Mouse (Mus musculus) granulocyte monocyte progenitor cell, adult 5-6 weeks (primary cell): ENCODE data around the gene Muc5b. TPM values are rescaled to one million over a fixed set of nuclear protein-coding genes. Genes with fewer than 3 reads are reported as not detected.
A peak's percentile ranks its signal among the peaks of the same experiment; 100 is the strongest.
"Not testable (repeated sequence)": the region's sequence is repeated elsewhere in the genome, so short reads cannot be mapped to it uniquely, and the experiment has no call there.

Source experiments
- ATAC-seq: replicated peaks from 2 replicates; pipeline ENCODE4 v1.8.0; 2016; ENCODE audit warnings: mild to moderate bottlenecking, moderate TSS enrichment, inconsistent platforms; ENCODE audit not compliant: poor library complexity, severe bottlenecking
- total RNA-seq, 2 experiments: library from RNA; stranded (forward) in 1 of 2; stranded (reverse) in 1 of 2; fragments of 200-712, 200-1000 nt in 1 of 2; fragments of >200 nt in 1 of 2; fragmentation: Nextera tagmentation in 1 of 2; gene quantifications; 2 replicates each; pipeline ENCODE4 v1.2.3; 2014 to 2017

Muc5b gene
- total RNA-seq (2014; fragmentation: Nextera tagmentation) (0.04 and 0.21 TPM in 2 replicates), total RNA-seq (2017) (under 0.01 TPM in 2 replicates)

DNA sequence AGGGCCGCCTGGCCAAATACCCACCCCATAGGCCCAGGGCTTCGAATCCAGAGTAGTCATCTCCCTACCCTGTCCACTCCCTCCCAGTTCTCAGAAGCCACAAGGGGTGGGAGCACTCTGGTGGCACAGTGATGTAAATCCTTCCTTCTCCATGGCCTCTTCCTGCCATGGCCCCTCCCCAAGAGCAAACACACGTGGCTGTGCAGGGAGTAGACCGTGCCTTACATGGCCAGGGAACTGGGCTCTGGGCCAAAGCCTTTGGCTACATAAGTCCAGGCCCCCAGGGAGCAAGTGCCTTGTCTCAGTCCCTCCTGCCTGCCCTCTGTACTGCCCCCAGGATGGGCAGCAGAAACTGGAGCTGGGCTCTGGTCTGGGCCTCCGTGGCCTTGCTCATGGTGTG, at the start of gene Muc5b:
TSS of gene Muc5b (plus strand) at position 292 of the 400 bp plus-strand sequence.
- peak; percentile 41 for ATAC-seq

DNA sequence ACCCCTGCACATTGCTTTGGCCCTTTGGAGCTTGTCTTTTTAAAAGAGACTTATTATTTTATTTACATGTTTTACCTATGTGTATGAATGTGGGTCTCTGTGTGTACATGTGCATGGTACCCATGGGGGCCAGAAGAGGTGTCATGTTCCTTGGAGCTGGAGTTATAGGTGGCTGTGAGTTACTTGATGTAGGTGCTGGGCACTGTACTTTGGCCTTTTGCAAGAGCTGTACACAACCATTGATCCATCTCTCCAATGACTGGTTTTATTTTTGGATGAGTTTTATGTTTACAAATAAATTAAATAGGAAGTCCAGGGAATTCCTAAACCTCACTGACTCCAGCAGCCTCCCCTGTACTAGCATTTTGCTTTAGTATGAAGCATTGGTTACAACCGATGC, 44.6 kb upstream of the Muc5b start:
- no peak for ATAC-seq

DNA sequence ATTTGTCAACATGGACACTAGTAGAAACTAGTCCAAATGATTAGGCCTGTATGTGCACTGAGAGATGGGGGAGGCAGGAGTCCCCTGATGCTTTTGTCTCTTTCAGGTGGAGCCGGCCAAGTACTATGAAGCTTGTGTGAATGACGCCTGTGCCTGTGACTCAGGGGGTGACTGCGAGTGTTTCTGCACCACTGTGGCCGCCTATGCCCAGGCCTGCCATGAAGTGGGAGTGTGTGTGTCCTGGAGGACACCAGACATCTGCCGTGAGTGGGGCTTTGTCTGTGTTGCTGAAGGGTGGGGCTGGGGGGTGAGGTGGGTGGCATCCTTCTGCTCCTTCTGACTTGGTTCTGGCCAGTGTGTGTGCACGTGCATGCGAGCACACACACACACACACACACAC, 35.7 kb upstream of the Muc5b start:
- no peak for ATAC-seq

DNA sequence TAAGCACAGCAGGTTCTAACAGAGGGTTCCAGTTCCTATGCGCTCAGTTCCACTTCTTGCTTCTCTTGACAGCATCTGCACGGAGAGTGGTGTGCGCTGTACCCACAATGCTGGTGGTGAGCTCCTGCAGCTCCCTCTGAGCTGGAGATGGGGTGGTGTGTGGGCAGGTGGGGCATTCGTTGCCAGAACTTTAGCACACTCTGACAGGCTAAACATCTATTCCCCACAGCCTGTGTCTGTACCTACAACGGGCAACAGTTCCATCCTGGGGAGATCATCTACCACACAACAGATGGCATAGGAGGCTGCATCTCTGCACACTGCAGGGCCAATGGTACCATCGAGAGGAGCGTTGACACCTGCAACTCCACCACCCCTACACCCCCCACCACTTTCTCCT, 33.5 kb upstream of the Muc5b start:
- no peak for ATAC-seq

DNA sequence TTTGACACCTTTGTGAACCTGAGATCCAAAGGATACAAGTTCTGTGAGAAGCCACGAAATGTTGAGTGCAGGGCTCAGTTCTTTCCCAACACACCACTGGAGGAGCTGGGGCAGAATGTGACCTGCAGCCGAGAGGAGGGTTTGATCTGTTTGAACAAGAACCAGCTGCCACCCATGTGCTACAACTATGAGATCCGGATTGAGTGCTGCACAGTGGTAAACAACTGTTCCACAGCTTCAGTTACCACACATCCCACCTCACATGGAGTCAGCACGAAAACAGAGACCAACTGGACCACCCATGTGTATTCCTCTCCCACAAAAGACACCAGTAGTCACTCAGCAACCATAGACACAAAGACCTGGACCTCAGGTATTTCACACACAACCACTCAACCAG, 31.0 kb upstream of the Muc5b start:
- not testable (repeated sequence) for ATAC-seq

DNA sequence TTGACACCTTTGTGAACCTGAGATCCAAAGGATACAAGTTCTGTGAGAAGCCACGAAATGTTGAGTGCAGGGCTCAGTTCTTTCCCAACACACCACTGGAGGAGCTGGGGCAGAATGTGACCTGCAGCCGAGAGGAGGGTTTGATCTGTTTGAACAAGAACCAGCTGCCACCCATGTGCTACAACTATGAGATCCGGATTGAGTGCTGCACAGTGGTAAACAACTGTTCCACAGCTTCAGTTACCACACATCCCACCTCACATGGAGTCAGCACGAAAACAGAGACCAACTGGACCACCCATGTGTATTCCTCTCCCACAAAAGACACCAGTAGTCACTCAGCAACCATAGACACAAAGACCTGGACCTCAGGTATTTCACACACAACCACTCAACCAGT, 28.9 kb upstream of the Muc5b start:
- not testable (repeated sequence) for ATAC-seq

DNA sequence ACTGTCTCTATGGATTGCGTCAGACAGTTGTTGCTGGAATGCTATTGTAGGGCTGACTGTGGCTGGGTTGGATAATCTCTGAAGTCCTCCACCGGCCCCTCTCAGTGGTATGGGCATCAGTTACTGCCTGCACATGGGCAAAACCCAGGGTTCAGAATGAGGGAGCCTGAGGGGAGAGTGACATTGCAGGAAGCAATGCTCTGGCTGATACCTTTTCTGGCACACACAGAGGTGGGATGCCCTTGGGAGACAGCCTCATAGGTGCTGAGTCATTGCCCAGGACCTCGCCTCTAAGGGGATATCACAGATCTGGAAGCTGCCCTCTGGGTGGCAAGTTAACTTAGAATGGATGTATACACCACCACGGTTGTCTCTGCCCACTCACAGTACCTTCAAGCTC, 25.5 kb upstream of the Muc5b start:
- no peak for ATAC-seq

DNA sequence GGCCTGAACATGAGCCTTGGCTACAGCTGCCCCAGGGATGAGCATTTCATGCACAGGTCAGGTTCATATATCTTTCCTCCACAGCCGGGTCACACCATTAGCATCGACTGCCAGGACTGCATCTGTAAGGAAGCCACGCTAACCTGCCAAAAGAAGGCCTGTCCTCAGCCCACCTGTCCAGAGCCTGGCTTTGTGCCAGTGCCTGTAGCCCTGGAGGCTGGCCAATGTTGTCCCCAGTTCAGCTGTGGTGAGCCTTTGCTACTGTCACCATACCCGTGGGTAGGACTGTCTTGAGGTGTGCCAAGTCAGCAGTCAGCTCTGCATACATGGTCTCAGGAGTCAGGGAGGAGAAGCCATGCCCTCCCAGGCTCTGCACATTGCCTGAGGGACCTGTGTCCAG, 23.5 kb upstream of the Muc5b start:
- no peak for ATAC-seq

DNA sequence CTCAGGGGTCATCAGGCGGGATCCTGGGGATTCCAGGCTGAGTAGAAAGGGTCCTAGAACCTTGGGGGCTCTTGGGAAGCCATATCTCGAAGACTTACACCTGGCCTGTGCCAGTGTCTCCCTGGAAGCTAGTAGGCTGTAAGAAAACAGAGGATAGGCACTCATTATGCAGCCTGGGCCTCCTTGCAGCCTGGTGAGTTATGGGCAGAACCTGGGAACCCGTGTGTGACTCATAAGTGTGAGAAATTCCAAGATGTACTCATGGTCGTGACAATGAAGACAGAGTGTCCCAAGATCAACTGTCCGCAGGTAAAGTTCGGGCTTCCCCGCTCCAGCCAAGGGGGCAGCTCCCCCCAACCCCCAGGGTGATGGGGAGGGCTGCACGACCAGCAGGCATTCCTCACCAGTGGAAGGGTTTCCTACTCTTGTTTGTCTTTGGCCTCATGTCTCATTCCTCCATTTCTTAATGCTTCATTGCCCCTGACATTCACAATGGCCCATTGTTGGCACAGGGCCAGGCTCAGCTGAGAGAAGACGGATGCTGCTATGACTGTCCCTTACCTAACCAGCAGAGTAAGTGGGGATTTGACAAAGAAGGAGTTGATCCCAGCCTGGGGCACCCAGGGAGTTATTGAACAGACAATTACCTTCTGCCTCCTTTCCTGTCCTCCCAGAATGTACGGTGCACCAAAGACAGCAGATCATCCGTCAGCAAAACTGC, 21.4 kb upstream of the Muc5b start:
- no peak for ATAC-seq

DNA sequence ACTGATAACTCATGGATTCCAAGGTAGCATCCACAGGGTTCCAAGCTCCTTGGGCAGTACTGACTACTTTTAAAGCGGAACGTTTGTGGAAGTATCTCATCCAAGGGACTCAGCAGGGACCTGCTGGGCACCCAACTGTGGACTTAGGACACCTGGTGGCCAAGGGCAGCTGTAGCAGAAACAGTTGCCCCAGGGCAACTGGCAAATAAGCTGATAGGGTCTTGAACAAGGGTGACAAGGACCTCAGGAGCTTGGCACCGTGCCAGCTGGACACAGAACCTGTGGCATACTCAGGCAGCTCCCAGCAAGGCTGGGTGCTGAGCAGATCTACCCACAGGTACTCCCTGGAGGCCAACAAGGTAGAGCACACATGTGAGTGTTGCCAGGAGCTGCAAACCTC, 20.6 kb upstream of the Muc5b start:
- ATAC-seq, result no peak

DNA sequence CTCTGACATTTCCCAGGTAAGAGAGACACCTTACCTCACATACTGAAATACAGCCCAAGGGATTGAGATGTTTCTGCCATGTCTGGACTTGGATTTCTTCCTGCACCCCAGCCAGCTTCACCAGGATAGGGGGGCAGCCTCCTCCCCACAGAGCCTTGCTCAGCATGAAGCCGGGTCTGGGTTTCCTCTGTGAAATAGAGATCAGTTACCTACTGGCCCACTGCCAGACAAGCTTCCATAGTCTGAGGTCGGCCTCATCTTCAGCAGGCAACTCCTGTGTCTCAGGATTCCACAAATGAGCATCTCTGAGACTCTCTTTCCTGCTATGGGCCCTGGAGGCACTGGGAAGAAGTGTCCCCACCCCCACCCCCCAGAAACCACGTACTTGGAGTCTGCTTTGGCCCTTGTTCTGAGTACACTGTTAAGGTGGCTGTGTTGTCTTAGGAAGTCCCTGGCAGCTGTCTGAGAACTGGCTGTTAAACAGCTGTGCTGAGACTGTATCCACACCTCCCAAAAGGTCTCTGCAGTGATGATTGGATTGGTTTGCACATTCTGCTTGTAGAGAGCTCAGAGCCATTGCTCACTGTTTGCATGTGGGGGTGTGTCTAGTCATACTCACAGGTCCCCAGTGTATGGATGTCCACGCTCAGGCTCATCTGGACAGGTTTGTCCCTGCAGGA, 16.1 kb upstream of the Muc5b start:
- no peak for ATAC-seq

DNA sequence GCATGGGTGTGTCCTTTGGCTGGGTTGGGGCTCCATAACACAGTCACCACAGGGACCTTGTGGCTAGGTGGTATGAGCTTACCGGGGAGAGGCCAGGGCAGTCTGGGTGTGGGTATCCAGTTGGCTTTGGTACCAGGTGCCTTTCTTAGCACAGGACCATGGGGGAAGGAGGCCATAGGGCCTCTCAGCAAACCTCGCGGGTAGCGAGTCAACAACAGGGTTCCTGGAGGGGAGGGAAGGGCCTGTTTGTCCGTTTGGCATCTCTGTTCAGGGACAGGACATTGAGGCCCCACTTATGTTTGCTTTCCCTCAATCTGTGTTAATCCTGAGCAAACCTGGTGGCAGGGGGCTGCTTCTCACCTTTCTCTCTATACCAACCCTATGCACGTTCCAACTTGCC, 15.2 kb upstream of the Muc5b start:
- no peak for ATAC-seq

DNA sequence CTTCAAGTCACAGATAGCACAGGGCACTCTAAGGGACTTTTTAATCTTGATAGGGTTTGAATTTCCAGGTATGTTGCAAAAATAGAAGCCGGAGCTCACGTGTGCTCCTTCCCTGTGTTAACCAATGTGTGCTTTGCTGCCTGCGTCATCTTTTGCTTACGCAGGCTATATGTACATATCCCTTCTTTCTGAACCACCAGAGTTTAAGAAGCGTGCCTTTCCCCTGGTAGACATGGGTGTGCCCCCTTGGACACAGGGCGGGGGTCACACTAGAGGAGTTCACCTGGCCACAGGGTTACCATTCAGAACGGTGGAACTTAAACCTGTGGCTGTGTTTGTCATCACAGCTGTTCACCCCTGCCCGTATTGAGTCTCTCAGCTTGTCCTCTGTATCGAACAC, 14.5 kb upstream of the Muc5b start:
- ATAC-seq, result no peak

DNA sequence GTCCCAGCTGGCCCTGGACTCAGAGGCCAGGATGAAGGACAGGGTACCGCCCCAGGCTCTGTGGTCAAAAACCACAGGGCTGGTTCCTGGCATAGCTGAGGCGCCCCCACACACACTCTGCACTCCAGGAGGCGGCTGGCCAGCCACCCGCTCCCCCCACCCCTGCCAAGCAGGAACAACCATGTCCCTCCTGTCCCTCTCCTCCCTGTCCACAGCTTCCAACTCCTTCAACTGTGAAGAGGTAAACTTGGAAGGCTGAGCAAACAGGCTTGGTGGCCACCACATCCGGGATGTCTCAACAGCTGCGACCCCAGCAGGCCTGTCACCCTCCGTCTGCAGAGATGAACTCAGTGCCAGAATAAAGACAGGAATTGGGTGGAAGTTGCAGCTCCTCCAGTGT, 2.9 kb upstream of the Muc5b start:
- ATAC-seq, result peak; percentile 82

DNA sequence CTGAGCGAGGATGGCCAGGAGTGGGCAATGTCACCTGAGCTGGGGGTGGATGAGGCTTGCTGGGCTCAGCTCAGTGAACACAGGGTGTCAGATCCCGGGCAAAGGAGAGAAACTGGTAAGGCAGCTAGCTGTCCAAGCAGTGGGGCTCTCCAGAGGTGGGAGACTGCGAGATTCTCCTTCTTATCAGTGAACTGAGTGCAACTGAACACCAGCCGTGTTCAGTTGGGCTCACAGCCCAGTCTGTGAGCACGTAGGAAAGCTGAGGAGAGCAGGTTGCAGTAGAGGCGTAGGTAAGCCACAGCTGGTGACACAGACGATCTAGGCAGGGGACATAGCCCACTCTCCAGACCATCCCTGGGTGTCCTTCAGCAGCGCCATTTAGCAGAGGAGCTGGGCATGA, 2.4 kb upstream of the Muc5b start:
- ATAC-seq, result no peak; the same call in 1 of the 2 replicates

DNA sequence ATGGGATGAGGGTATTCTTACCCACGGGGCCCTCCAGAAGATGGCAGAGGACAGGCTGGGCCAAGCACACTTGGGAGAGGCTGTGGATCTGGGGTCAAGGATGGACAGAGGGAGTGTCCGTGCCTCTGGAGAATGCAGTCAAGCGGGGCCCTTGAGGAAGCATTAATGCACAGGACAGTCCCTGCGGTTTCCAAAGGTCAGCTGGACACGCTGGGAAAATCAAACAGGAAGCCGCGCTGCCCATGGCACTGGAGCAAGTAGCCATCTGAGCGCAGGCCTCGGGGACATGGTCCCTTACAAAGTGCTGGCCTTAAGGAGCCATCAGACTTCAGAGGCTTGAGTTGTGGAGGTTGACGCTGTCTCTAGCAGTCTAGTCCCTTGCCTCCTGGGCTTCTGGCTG, 1.5 kb downstream of the Muc5b start:
- no peak for ATAC-seq

DNA sequence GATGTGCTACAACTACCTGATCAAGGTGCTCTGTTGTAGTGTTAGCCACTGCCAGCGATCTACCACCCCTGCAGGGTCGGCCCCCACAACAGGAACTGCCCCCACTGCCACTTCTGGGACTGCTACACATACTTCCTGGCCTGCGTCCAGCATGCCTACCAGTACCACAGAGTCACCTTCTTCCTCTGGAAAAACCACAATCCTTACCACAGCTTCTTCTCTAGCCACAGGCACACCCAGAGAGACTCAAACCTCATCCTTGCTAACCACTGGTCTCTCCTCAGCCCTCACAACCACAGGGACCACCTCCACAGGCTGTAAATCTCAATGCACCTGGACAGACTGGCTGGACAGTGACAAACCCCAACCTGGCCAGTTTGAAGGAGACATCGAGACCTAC, 22.2 kb downstream of the Muc5b start:
- peak; percentile 59 for ATAC-seq

DNA sequence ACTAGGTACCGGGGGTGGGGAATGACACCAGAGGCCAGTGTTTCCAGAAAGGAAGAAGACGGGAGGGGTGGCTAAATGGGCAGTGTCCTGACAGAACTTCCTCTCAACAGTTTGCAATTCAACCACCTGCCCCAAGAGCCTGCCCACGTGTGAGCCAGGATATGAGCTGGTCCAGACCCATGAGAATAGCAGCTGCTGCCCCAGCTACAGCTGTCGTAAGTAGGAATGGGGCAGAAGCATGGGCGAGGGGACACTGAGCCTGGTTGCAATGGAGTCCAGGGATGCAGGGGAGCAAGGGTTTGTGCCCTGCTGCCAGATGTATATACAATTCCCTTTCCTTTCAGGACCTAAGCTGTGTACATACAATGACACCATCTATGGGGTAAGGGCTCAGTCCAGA, 30.8 kb downstream of the Muc5b start:
- ATAC-seq, result no peak

DNA sequence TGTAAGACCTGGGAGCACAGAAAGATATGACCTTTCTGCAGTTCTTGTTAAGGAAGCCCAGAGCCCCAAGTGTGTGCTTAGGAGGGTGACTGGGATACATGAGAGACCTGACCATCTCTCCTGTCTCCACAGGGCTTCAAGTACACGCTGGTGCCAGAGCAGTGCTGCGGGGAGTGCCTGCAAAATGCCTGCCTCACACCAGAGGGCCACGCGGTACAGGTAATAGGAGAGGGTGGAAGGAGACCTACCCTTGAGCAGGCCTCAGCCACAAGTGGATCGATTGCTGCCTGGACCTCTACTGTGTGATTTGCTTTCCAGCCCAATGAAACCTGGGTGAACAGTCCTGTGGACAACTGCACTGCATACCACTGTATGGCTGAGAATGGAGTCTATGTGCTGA, 31.7 kb downstream of the Muc5b start:
- ATAC-seq, result 0 out of 2 replicates have a peak, but pooled peaks have one; percentile 30

DNA sequence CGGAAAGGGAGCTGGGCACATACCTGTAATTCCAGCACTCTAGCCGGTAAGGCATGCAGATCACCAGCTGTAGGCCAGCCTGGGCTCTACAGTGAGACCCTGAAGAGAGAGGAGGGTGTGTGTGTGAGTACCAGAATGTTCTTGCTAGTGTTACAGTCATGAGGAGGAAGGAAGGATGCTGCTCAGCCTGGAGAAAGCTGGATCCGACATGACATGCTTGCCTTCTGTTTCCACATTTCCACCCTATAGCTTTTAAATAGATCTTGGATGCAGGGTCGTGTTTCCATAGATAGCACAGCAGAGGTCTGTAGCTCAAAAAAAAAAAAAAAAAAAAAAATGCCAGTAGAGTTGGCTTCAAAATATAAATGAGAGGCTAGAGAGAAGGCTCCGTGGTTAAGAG, 36.0 kb downstream of the Muc5b start:
- ATAC-seq, result no peak

DNA sequence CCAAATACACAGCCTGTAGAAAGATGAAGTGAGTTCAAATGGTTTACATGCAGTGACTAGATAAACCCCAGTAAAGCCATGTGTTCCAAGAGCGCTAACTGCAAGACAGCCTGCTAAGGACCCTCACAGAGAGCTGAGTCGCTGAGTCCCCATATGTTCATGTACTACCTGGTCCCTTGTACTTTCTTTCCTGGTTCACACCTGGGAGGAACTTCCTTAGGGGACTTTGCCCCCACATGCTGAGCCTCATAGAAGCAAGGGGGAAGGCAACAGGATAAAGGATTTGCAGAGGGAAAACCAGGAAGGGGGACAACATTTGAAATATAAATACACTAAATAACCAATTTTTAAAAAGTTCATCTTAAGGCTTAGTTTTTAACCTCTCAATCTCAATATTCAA, 39.9 kb downstream of the Muc5b start:
- ATAC-seq, result no peak

DNA sequence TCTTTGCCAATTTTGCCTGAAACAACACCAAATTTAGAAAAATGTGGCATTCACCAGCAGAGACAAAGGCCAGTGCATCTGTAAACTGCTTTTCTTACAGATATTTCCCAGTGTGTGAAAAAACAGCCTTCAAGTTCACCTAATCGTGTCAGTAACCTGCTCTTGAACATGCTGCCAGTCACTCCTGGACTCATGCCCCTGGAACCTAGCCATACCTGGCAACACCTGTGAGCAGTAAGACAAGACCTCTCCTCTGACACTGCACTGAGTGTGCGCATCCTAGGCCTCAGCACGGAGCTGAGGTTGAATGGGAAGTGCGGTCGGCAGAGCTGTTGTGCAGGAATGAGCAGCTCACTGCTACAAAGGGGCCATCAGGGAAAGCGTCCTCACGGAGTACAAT, 53.3 kb downstream of the Muc5b start:
- no peak for ATAC-seq
